Mouse (Mus musculus): ENCODE results near the gene Palm2.
A peak's percentile ranks its signal among the peaks of the same experiment; 100 is the strongest.

Gene Palm2

GRCm38 (mm10) chr4:57738856-57739552 lies 305.0 kb downstream of the Palm2 start:
- DNase-seq (ENCODE audit: inconsistent age in 2 of 2, low spot score in 1 of 2) = peak; percentile 83 to 93

- DNase-seq (ENCODE audit: inconsistent age in 2 of 2, low spot score in 1 of 2) = no peak
These were observed 309.4 kb downstream of the Palm2 start for GRCm38 (mm10) chr4:57743325-57743929.

- DNase-seq (ENCODE audit: inconsistent age in 2 of 2, low spot score in 1 of 2) = no peak
These were observed 316.6 kb downstream of the Palm2 start for GRCm38 (mm10) chr4:57750651-57751050.

DNA sequence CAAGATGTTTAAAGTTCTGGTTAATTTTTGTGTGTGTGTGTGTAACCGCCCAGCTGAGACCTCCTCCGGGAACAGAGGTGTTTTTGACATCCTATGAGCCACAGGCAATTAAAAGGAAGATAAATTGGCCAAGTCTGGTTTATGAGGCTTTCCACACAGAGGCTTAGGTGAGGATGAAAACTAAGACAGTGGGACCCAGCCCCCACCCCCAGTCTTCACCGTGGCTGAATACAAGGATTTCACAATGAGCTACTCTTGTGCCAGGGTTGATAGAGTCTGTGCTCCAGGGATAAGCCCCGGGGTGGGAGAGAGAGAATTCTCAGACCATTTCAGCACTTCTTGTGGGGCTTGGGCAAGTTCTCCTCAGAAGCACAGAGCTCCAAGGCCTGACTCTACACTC lies 317.0 kb downstream of the Palm2 start:
- DNase-seq (ENCODE audit: inconsistent age in 2 of 2, low spot score in 1 of 2) = no peak

- peak; percentile 66 to 74 for DNase-seq (ENCODE audit: inconsistent age in 2 of 2, low spot score in 1 of 2)
These were observed 317.5 kb downstream of the Palm2 start for GRCm38 (mm10) chr4:57751566-57751965.

- DNase-seq (ENCODE audit: inconsistent age in 2 of 2, low spot score in 1 of 2) = no peak
These were observed 321.0 kb downstream of the Palm2 start for GRCm38 (mm10) chr4:57755085-57755484.

DNA sequence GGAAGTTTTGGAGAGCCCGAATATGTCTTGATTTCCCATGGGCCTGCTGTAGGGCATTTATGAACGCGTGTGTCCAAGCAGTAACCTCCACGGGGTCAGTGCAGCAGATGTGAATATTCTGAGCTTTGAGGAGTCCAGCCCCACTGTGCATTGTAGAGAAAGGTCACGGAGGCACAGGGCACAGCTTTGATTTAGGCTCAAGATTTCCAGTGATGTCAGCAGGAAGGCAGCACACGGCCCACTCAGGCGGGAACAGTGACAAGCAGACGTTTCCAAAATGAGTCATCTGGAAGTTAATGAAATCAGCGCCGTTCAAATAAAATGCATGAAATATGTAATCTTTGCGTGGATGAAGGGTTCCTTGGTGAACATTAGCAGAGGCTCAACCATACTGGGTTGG lies 323.9 kb downstream of the Palm2 start:
- peak; percentile 74 to 85 for DNase-seq (ENCODE audit: inconsistent age in 2 of 2, low spot score in 1 of 2)

Data from adrenal gland, adult (tissue).